Mouse (Mus musculus) heart, adult 2 months (tissue): ENCODE results near the gene Cfap57.

Source experiments
- CTCF ChIP-seq: fragments of 200-600 bp; IDR thresholded peaks from 2 replicates; pipeline ENCODE4 v1.8.1; 2022; ENCODE audit warnings: antibody characterized with exemption, mild to moderate bottlenecking, moderate library complexity
- EP300 ChIP-seq: fragments of 200-500 bp; IDR thresholded peaks from 2 replicates; pipeline ENCODE4 v1.6.1; 2011; ENCODE audit warnings: low read depth, low read length, control low read depth; ENCODE audit not compliant: insufficient read depth
- POLR2A ChIP-seq: fragments of 200-500 bp; IDR thresholded peaks from 2 replicates; pipeline ENCODE4 v1.6.1; 2011; ENCODE audit warnings: mild to moderate bottlenecking, low read depth, low read length, control low read depth; ENCODE audit not compliant: insufficient read depth

DNA sequence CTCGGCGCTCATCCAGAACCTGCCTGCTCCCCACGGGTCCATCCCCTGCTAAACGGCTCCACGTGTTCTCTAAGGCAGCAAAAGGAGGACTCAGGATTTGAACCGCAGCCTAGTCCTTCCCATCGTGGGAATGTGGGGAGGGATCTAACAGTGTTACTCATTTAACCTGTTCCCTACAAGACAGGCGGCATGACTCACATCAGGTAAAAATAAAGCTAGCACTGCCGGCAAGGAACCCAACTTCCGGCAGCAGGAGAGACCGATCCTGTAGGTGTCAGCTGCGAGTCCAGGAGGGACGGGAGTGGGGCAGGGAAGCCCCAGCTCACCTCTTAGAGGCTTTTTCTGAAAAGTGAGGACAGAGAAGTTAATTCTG is 77.4 kb downstream of the Cfap57 start:
- TF ChIP-seq CTCF (0 out of 2 replicates have a peak, but pooled peaks have one; percentile 6), POLR2A (no peak), EP300 (no peak)
